Mouse (Mus musculus): ENCODE measurements around the gene Eipr1.
"Not testable (repeated sequence)": the region's sequence is repeated elsewhere in the genome, so short reads cannot be mapped to it uniquely, and the experiment has no call there.

Gene Eipr1

DNA sequence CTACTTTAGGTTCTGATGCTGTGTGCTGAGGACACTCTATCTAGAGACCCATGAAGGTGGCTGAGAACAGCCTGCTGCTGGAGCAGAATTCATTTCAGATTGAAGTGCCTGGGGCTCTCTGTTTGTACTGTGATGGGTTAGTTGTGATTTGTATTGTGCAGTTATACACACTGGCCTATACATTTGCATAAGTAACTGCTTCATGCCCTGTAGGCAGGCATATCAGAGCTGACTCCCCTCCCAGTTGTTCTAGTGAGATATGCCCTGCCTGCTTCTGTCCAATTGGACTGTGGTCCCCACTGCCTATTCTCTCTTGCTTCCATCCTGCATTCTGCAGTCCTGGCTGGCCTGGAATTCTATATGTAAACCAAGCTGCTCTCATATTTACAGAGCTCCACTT lies 128.9 kb downstream of the Eipr1 start:
- no peak for DNase-seq (ENCODE audit: low read depth, low spot score)

- DNase-seq (ENCODE audit: low read depth, low spot score) = no peak
Measured at GRCm38 (mm10) chr12:28887712-28888111, 136.1 kb downstream of the Eipr1 start.

DNA sequence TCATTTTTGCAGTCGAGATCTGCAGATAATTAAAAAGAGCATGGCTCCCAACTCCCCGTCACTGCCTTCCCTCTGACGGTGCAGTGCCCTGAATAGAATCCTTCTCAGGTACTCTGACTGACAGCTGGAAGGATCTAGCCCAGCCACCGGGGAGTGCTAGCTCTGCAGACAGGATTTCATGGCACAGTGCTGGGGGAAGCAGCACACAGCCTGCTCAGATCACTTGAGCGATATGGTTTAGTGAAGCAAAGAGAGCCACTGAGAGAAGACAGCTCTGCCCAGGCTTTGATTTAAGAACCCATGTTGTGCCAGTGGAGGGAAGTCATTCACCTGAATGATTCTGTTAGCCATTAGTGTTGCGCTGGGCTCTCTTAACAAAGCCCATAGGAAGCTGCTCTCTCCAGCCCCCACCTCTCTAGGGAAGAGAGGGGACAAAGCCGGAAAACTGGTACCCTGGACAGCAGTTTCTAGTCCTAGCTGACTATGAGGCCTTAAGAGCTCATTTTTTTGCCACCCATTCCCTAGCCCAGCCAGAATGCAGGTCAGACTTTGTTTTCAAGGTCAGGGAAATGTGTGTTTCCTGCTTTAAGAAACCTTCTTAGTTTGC lies 137.6 kb downstream of the Eipr1 start:
- no peak for DNase-seq (ENCODE audit: low read depth, low spot score)

DNA sequence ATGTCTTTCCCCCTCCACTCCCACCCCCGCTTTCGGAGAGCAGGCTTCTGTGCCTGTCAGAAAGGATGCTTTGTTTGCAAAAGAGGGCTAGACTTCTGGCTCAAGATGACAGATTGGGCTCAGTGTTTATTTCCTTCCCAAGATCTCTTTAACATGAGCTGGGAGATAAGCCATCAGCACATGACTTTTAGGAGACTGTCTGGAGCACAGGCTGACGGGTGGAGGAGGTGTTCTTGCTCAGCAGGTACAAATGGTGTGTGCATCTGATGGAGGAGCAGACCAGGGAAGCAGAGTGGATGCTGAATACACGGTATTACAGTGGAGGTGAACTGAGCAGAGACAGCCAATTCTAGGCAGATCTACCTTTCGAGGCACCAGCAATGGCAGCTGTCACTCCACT lies 139.9 kb downstream of the Eipr1 start:
- DNase-seq (ENCODE audit: low read depth, low spot score) = no peak

GRCm38 (mm10) chr12:28896577-28896976 lies 145.0 kb downstream of the Eipr1 start:
- DNase-seq (ENCODE audit: low read depth, low spot score) = no peak

DNA sequence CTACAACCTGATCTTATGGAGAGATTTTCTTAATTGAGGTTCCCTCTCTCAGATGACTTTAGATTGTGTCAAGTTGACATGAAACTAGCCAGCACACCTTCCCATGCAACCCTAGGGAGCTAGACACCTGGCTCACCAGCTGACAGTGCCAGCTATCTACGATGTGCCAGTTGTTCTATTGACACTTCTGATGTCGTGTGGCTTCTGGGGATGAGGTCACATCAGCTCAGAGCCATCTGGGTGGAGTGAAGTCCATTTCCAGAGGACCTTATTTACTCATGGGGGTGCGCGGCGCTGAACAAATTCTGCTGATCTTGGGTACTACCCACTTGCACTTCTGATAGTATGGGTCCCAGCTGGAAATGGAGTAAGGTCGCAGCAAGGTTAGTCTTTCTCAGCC lies 146.7 kb downstream of the Eipr1 start:
- DNase-seq (ENCODE audit: low read depth, low spot score) = no peak

GRCm38 (mm10) chr12:28899696-28900095 lies 148.1 kb downstream of the Eipr1 start:
- no peak for DNase-seq (ENCODE audit: low read depth, low spot score)

- DNase-seq (ENCODE audit: low read depth, low spot score) = no peak
Measured at GRCm38 (mm10) chr12:28900341-28900740, 148.7 kb downstream of the Eipr1 start.

DNA sequence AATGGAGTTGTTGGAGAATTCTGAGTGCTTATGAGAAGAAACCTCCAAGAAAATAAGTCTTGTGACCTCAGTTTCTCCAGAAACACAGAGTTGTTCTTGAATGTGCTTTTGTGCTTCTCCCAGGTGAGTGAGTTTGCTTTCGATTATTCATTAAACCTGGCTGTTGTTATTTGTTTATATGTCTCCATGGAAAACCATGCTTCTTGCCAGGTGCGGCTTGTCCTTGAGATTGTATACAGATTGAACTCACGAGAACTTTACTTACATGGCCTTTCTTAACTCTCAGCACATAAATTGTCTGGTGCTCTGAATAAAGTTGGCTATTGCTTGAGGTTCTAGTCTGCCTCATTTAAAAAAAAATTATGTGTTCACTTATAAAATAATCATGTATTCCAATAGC lies 150.5 kb downstream of the Eipr1 start:
- no peak for DNase-seq (ENCODE audit: low read depth, low spot score)

DNA sequence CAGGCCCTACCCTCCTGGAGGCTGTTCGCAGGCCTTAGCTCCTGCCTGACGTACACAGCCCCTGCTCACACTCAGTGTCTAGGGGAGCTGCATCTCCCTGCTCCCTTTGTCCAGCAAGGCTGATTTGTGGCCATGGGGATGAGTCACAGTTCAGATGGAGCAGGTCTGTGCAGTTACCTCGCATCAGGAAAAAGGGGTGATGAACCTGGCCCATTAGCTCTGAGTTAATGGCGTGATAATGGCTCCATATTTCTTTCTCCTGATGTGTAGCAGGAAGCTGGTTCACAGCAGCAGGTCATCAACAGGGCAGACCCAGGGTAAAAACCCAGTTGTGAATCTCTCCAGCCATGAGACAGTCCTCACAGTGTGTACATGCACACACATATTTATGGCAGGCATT lies 151.5 kb downstream of the Eipr1 start:
- DNase-seq (ENCODE audit: low read depth, low spot score) = no peak

GRCm38 (mm10) chr12:28905486-28905885 lies 153.9 kb downstream of the Eipr1 start:
- no peak for DNase-seq (ENCODE audit: low read depth, low spot score)

GRCm38 (mm10) chr12:28906016-28906415 lies 154.4 kb downstream of the Eipr1 start:
- no peak for DNase-seq (ENCODE audit: low read depth, low spot score)

DNA sequence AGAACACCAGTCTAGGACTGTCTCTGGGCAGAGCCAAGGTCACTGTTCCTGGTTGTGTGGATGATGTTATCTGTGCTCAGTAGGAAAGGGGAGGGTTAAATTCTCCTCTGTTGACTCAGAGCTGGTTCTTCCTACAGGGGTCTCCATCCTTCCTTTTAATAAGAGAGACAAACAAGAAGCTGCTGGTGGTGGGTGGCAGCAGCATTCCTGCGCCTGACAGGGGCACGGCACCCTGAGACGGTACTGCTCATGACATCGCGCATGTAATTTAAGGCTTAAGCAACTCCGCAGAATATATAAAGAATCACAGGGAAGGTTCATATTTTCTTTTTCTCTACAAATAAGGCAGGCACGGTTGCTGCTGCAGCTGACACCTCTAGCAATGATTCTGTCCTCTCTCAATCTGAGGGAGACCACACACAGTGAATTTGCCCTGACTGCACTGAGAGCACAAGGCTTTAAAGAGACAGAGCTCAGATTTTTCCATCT lies 155.2 kb downstream of the Eipr1 start:
- DNase-seq (ENCODE audit: low read depth, low spot score) = no peak

GRCm38 (mm10) chr12:28907814-28908213 lies 156.2 kb downstream of the Eipr1 start:
- no peak for DNase-seq (ENCODE audit: low read depth, low spot score)

DNA sequence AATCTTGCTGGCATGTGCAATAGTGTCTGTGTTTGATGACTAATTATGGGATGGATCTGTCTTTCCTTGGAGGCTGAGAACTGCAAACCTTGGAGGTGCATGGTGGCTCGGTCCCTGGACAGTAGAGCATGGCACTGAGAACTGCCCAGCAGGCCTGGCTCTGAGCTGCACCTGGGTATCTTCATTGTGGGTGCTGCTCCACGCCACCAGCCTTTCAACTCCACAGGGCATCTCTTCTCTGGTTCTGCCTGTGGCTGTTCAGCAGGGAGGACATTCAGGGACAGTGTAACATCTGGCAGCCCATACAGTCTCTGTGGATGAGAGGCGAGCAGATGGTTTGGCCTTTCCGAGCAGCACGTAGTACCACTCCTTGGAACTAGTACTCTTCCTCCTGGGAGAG lies 158.2 kb downstream of the Eipr1 start:
- DNase-seq (ENCODE audit: low read depth, low spot score) = no peak

DNA sequence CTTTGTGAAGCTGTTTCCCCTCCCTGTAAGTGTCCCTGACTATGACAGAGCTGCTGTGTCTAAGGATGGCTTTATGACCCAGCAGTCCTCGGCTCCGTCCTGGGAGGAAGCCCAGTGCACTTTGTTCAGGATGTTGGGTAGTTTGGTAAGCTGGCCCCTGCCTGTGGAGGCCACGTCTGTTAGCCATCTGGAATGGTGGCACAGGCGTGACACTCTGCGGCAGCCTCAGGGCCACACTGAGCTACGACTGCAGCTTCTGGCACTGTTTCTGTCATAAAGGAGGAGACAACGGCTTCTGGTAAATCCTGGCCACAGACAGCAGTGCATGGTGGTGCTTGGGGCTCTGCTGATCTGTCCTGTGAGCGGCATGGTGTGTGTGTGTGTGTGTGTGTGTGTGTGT lies 159.0 kb downstream of the Eipr1 start:
- no peak for DNase-seq (ENCODE audit: low read depth, low spot score)

DNA sequence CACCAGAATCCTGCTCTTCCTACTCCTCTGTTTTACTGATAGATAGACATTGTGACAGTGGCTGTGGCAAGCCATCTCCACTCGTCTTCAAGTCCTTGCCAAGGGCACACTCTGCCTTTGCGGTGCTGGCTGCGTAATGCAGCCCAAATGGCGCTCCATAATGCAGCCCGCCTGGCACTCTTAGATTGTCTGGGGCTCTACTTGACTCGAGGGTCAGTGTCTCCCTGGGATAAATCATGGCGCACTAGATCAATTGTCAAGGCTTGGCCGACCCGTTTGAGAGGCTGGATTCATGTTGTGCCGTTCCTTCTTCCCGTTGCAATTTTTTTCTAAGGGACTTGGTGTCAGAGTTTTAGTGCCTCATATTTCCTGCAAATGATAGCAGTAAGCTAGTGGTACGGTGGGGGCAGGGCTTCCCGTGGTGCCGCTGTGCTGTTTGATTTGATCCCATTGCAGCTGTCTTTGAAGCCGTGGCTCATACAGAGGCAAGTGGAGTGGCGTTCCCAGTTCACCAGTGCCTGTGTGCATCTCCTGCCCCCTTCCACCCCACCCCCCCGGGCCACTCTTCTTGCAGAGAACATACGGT lies 160.8 kb downstream of the Eipr1 start:
- DNase-seq (ENCODE audit: low read depth, low spot score) = no peak

DNA sequence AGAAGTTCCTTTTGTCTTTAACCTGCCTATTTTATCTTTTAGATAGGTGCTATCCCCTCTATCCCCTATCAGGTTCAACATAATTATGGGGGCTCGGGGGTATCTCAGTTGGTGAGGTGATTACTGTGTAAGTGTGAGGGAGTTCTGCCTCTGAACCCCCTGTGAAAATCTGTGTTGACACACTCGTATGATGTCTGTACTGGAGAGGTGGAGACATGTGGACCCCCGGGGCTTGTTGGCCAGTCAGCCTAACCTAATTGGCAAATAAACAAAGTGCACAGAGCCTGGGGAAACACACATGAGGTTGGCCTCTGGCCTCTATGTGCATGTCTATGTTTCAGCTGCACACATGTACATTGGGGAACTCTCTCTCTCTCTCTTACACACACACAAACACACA lies 161.5 kb downstream of the Eipr1 start:
- DNase-seq (ENCODE audit: low read depth, low spot score) = no peak

- not testable (repeated sequence) for DNase-seq (ENCODE audit: low read depth, low spot score)
Measured at GRCm38 (mm10) chr12:28914056-28914455, 162.5 kb downstream of the Eipr1 start.

All from brain, embryonic 18.5 days (tissue).